In genomic region chr17:65786225-65786624, GRCm38 (mm10) we compare ENCODE assay signal across 10 mouse cellular contexts. TPM values are rescaled to one million over a fixed set of nuclear protein-coding genes. Genes with fewer than 3 reads are reported as not detected.
DNase-seq lines count a peak whose midpoint lies in the region; ATAC-seq and TF ChIP-seq lines count a peak whose summit lies in the region.
"Had no signal": no experiment of that assay in that cellular context is flagged by ENCODE, and none has a peak within 500 bp of the region (broad histone marks: within the 10 kb centered on the region; RNA-seq: fewer than 3 reads in every experiment).

No protein-coding gene starts in this region.

- H3K4me3 ChIP-seq in heart, embryonic 13.5 days = no peak overlapping the region
- peak overlapping the region; percentile 40 for H3K4me3 ChIP-seq in testis, adult 2 months (ENCODE audit: control insufficient read depth, low read depth, low read length)
- no peak overlapping the region for H3K4me3 ChIP-seq in lung, adult 2 months (replicated peaks; ENCODE audit: extremely low read depth, low read depth, low read length)
- no peak overlapping the region for H3K4me3 ChIP-seq in stomach, postnatal 0 days (ENCODE audit: low read depth, low read length)
- H3K4me3 ChIP-seq: hindbrain, embryonic 12.5 days had no signal

- H3K9ac ChIP-seq in heart, embryonic 13.5 days = no peak overlapping the region
- H3K9ac ChIP-seq in stomach, postnatal 0 days (ENCODE audit: low read length) = no peak overlapping the region
- H3K9ac ChIP-seq: hindbrain, embryonic 12.5 days had no signal

- WGBS in heart, embryonic 13.5 days = 67% methylated on average over 7 of the region's 7 CpGs
- 29% methylated on average over 7 of the region's 7 CpGs for WGBS in lung, adult 2 months
- WGBS in stomach, postnatal 0 days = 65% methylated on average over 7 of the region's 7 CpGs

- H3K9me3 ChIP-seq in heart, embryonic 13.5 days = no peaks in the 10 kb centered on the region
- no peaks in the 10 kb centered on the region for H3K9me3 ChIP-seq in stomach, postnatal 0 days (ENCODE audit: control insufficient read depth, low read length)
- H3K9me3 ChIP-seq: hindbrain, embryonic 12.5 days had no signal

- H3K27ac ChIP-seq in heart, embryonic 13.5 days (replicated peaks) = 0 out of 2 replicates have a peak overlapping the region, but pooled peaks have one; percentile 5
- peak overlapping the region; percentile 39 for H3K27ac ChIP-seq in testis, adult 2 months (ENCODE audit: control insufficient read depth, insufficient read depth, low read depth, low read length)
- no peak overlapping the region for H3K27ac ChIP-seq in stomach, postnatal 0 days (replicated peaks)
- H3K27ac ChIP-seq: hindbrain, embryonic 12.5 days had no signal

- no peak for ATAC-seq in heart, embryonic 13.5 days (ENCODE audit: extremely low read depth, insufficient number of reproducible peaks, low FRiP score, low TSS enrichment)
- 0 out of 2 replicates have a peak, but pooled peaks have one; percentile 7 for ATAC-seq in stomach, postnatal 0 days (ENCODE audit: low FRiP score, low TSS enrichment)

- no peaks in the 10 kb centered on the region for H3K27me3 ChIP-seq in heart, embryonic 13.5 days (replicated peaks)
- H3K27me3 ChIP-seq in testis, adult 2 months (ENCODE audit: control insufficient read depth, insufficient read depth, low read length) = no peaks in the 10 kb centered on the region
- H3K27me3 ChIP-seq in stomach, postnatal 0 days (ENCODE audit: control insufficient read depth, insufficient read depth, low read length) = no peaks in the 10 kb centered on the region
- H3K27me3 ChIP-seq: hindbrain, embryonic 12.5 days had no signal

- TF ChIP-seq CTCF in testis, adult 2 months (IDR thresholded peaks at IDR 0.05; ENCODE audit: control insufficient read depth, insufficient read depth, insufficient replicate concordance, low read depth, low read length) = peak; percentile 15; the same call in 1 of the 2 replicates
- peak; percentile 56 for TF ChIP-seq CTCF in lung, adult 2 months (IDR thresholded peaks at IDR 0.05; ENCODE audit: insufficient read depth, low read length)
- peak; percentile 62 for TF ChIP-seq CTCF in stomach, postnatal 0 days (IDR thresholded peaks at IDR 0.05; ENCODE audit: low read depth)

- peaks cover 56% of the 10 kb centered on the region for H3K4me1 ChIP-seq in heart, embryonic 13.5 days
- H3K4me1 ChIP-seq in testis, adult 2 months (ENCODE audit: control insufficient read depth, insufficient read depth, low read length) = peaks cover 26% of the 10 kb centered on the region
- peaks cover 15% of the 10 kb centered on the region for H3K4me1 ChIP-seq in lung, adult 2 months (ENCODE audit: control insufficient read depth, insufficient read depth, low read length)
- H3K4me1 ChIP-seq in stomach, postnatal 0 days (replicated peaks; ENCODE audit: control insufficient read depth, insufficient read depth) = no peaks in the 10 kb centered on the region

- TF ChIP-seq POLR2A in testis, adult 2 months (IDR thresholded peaks at IDR 0.05; ENCODE audit: control insufficient read depth, low read depth, low read length) = no peak
- TF ChIP-seq POLR2A in lung, adult 2 months (IDR thresholded peaks at IDR 0.05; ENCODE audit: borderline replicate concordance, extremely low read depth, low read depth, low read length) = no peak

- DNase-seq in heart, postnatal 36 days = no peak
- no peak for DNase-seq in testis, postnatal 10 days (ENCODE audit: low spot score)
- DNase-seq in lung, adult 2 months = peak; percentile 23
- DNase-seq in stomach, postnatal 0 days (ENCODE audit: low spot score) = peak; percentile 21
- no peak for DNase-seq in ovary, postnatal 36 days (ENCODE audit: low spot score)
- DNase-seq in left cerebral cortex, adult 9 months (ENCODE audit: low spot score in 2 of 2) = no peak
- DNase-seq: gastrocnemius, postnatal 36 days had no signal

- TF ChIP-seq EP300 in stomach, postnatal 0 days (optimal IDR thresholded peaks at IDR 0.05) = no peak

- H3K36me3 ChIP-seq in heart, embryonic 13.5 days = peaks cover 34% of the 10 kb centered on the region
- no peaks in the 10 kb centered on the region for H3K36me3 ChIP-seq in testis, adult 2 months (ENCODE audit: control insufficient read depth, insufficient read depth, low read length)
- H3K36me3 ChIP-seq in stomach, postnatal 0 days (ENCODE audit: control insufficient read depth, insufficient read depth, low read length) = no peaks in the 10 kb centered on the region

- H3K4me2 ChIP-seq in heart, embryonic 13.5 days = no peak overlapping the region
- no peak overlapping the region for H3K4me2 ChIP-seq in stomach, postnatal 0 days (replicated peaks; ENCODE audit: low read depth)
- H3K4me2 ChIP-seq: hindbrain, embryonic 12.5 days had no signal

- intact Hi-C loops in heart, postnatal 36 days (cut with DNase I) = loop anchor here (5.0 kb wide), 1 partner anchor 166 kb away; the partner anchor contains the start of gene Twsg1

RNA-seq across cellular contexts. Expression of gene Ppp4r1, which starts 3.9 kb away (rescaled TPM):
- 28.1 and 28.7 TPM in 2 replicates for polyA plus RNA-seq in heart, embryonic 13.5 days (2015; fragmentation: Nextera tagmentation; extraction: Ambion mirVana)
- 10 to 100 TPM; 40.8 to 48.8 TPM for total RNA-seq in heart, postnatal 36 days (2021)
- 244 and 274 TPM in 2 replicates for polyA plus RNA-seq in testis, adult 2 months (2012; rRNA removed)
- 34.7 and 45.5 TPM in 2 replicates for polyA plus RNA-seq in lung, adult 2 months (2012; rRNA removed)
- polyA plus RNA-seq in stomach, postnatal 0 days (2015; fragmentation: Nextera tagmentation; extraction: Ambion mirVana) = 14.2 and 15.3 TPM in 2 replicates

RNA-seq across cellular contexts. Expression of gene Rab31, which starts 13.7 kb away (rescaled TPM):
- polyA plus RNA-seq in heart, embryonic 13.5 days (2015; fragmentation: Nextera tagmentation; extraction: Ambion mirVana) = 23.9 and 27.8 TPM in 2 replicates
- total RNA-seq in heart, postnatal 36 days (2021) = 10 to 100 TPM; 13.6 to 15.6 TPM
- 25.3 and 32.1 TPM in 2 replicates for polyA plus RNA-seq in testis, adult 2 months (2012; rRNA removed)
- 33.2 and 48.9 TPM in 2 replicates for polyA plus RNA-seq in lung, adult 2 months (2012; rRNA removed)
- polyA plus RNA-seq in stomach, postnatal 0 days (2015; fragmentation: Nextera tagmentation; extraction: Ambion mirVana) = 23.1 and 23.5 TPM in 2 replicates

Comparison
In these comparisons a context has a peak if more than half of its experiments do, and no peak if none do; other contexts are left out.
1. DNase-seq: peak in lung, adult 2 months (single experiment) and stomach, postnatal 0 days (single experiment); none in heart, postnatal 36 days (0 of 2), testis, postnatal 10 days (single experiment), ovary, postnatal 36 days (single experiment) and left cerebral cortex, adult 9 months (0 of 2).
2. Peak in every context shown above with its lines, with median percentiles within 50 percentile points of each other: CTCF ChIP-seq.